Mouse (Mus musculus): Measurements from ENCODE around the gene Gmds. TPM values are rescaled to one million over a fixed set of nuclear protein-coding genes. Genes with fewer than 3 reads are reported as not detected.

Gmds gene
- 27.1 and 29.7 TPM in 2 replicates for polyA plus RNA-seq (2016; fragmentation: Nextera tagmentation; extraction: Ambion mirVana)

DNA sequence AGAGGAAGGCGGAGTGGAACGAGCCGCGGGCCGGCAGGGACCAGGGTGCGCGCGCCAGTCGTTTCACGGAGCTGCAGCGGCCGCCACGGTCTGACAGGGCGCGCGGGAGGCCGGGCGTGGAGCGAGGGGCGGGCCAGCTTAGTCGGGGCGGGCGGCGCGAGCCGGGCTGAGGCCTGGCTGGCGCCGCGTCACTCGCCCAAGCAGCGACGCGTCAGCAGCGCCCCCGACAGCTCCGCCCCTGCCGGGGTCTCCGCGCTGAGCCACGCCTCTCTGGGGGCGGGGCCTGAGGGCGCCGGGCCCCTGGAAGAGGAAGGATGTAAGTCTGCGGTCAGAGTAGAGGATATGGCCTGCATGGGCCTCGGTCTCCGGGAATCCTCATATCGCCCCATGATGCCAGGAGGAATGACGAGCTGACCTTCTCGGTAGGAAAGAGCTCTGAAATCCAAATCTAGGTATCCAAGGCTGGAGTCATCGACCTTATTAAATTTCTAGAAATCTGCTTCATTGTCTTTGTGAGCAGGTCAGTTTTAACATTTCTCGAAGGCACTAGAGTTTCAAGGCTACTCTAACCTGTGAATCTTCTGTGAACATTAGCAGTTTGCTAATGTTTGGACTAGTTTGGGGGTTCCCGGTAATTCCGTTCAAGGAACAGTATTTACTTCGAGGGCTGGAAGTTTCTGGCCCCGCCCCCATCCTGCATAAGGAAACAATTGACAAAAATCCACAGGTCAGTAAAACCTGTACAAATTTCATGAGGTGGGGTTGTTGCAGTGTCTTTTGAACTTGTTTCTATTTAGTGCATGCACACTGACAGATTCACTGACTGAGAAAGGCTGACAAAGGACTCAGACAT is at the start of gene Gmds:
Gene Gmds (minus strand): TSS at position 228 of the 853 bp plus-strand sequence.
- Histone ChIP-seq H3K36me3 (replicated peaks) (peaks cover 3% of the 10 kb centered on the region; the same call in 1 of the 2 replicates), H3K27ac (replicated peaks) (peak within 1 kb of the TSS; percentile 86), H3K27me3 (replicated peaks; ENCODE audit: low read depth, poor library complexity, severe bottlenecking) (no peaks in the 10 kb centered on the region), H3K4me3 (peak within 1 kb of the TSS; percentile 95), H3K4me1 (peaks cover 15% of the 10 kb centered on the region), H3K9me3 (no peaks in the 10 kb centered on the region)
- peak; percentile 96 for DNase-seq (ENCODE audit: low spot score)
- WGBS: 4% methylated on average over 55 of the region's 55 CpGs

DNA sequence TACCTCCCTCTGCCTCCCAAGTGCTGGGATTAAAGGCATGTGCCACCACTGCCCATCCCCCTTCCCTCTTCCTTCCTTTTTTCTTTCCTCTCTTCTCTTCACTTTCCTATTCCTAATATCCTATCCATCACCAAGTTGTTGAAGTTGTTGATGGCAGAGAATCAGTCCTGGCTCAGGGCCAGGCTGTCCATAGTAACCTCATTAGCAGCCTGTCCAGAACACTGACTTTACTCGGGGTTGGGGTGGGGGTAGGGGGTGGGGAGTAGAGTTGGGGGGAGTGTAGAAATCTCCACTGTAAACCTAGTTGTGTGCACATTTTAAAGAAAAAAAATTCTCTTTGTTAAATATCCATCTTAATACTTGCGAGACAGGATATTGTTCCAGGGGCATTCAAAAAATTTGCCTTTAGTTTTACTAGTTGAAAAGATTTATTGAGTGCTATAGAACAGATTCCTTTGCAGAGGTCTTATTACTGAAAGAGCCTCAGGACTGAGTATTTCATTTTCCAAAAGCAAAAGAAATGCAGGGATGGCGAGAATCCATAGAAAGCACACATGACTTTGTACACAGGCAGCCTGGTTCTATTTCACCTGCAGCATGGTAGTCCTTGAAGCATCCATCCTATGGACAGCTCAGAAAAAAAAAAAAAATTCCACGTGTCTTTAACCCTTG is 47.0 kb upstream of the Gmds start:
- Histone ChIP-seq H3K9me3 (no peaks in the 10 kb centered on the region), H3K4me1 (no peaks in the 10 kb centered on the region), H3K36me3 (replicated peaks) (no peaks in the 10 kb centered on the region), H3K4me3 (no peak overlapping the region), H3K27me3 (replicated peaks; ENCODE audit: low read depth, poor library complexity, severe bottlenecking) (no peaks in the 10 kb centered on the region), H3K27ac (replicated peaks) (no peak overlapping the region)
- 81% methylated on average over 4 of the region's 4 CpGs for WGBS
- no peak for DNase-seq (ENCODE audit: low spot score)

- Histone ChIP-seq H3K4me1 (no peaks in the 10 kb centered on the region), H3K27me3 (replicated peaks; ENCODE audit: low read depth, poor library complexity, severe bottlenecking) (no peaks in the 10 kb centered on the region), H3K36me3 (replicated peaks) (no peaks in the 10 kb centered on the region), H3K27ac (replicated peaks) (no peak overlapping the region), H3K4me3 (no peak overlapping the region), H3K9me3 (no peaks in the 10 kb centered on the region)
- 77% methylated on average over 6 of the region's 6 CpGs for WGBS
- DNase-seq (ENCODE audit: low spot score): no peak
These were observed 43.9 kb upstream of the Gmds start for GRCm38 (mm10) chr13:32382227-32383010.

DNA sequence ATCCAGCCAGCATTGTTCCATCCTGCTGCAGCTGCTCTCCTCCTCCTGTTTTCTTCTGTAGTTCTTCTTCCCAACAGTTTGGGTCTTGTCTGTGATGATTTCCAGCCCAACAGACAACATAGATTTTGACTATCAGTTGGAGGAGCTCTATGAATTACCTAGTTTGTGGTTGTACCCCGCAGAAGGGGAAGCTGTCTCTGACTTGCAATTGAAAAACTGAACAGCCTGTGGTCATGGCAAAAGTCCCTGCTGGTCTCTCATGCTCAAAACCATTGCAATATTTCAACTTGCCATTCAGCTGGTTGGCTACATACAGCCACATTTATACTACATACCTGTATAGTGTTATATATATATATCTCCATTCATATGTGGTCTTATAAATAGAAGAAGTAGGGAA is 40.1 kb upstream of the Gmds start:
- WGBS: 84% methylated on average over 1 of the region's 1 CpGs

DNA sequence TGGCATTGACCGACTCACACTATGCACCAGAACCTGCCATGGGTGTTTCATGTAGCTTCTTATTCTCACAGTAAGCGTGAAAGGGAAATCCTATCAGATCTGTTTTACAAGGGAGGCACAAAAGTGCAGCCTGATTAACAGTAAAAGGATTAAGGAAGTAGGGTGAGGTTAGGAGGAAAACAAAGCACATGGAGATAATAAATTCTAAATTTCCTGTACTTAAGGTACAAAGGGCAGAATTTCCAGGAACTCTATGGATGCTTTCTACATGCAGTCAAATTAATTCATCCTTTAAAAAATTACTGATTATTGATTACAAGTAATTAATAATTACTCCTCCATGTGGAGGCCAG is 34.0 kb upstream of the Gmds start:
- WGBS: 87% methylated on average over 2 of the region's 2 CpGs
- Histone ChIP-seq H3K4me3 (no peak overlapping the region), H3K4me1 (no peaks in the 10 kb centered on the region), H3K27me3 (replicated peaks; ENCODE audit: low read depth, poor library complexity, severe bottlenecking) (no peaks in the 10 kb centered on the region), H3K36me3 (replicated peaks) (no peaks in the 10 kb centered on the region), H3K27ac (replicated peaks) (no peak overlapping the region), H3K9me3 (no peaks in the 10 kb centered on the region)
- DNase-seq (ENCODE audit: low spot score): no peak

More for the DNA sequence above, 40.1 kb upstream of the Gmds start:
- Histone ChIP-seq H3K4me1 (no peaks in the 10 kb centered on the region), H3K9me3 (no peaks in the 10 kb centered on the region), H3K36me3 (replicated peaks) (no peaks in the 10 kb centered on the region), H3K27ac (replicated peaks) (no peak overlapping the region), H3K4me3 (no peak overlapping the region), H3K27me3 (replicated peaks; ENCODE audit: low read depth, poor library complexity, severe bottlenecking) (no peaks in the 10 kb centered on the region)
- no peak for DNase-seq (ENCODE audit: low spot score)

DNA sequence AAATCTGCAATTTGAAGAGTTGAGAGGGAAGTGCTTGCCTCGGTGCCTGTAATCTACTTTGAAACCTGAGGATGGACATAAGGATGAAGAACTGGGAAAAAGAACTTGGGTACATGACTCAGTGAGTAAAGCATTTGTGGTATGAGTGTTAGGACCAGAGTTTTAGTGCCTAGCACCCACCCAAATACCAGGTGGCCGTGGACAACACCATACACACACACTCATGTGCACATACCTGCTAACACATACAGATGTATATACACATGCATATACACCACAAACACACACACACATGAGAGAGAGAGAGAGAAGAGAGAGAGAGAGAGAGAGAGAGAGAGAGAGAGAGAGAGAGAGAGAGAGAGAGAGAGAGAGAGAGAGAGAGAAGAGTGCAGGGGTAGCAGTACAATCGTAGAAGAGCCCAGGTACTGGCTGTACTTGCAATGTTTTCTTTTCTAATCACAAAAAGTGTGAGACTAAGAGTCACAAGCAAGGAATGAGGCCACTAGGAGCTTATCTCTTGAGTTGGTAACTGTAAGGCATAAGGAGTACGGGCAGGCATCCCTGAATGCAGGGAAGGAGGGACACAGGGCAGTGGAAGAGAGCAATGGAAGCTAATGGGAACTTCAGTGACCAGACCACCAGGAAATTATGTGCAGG is 33.5 kb upstream of the Gmds start:
- Histone ChIP-seq H3K4me1 (no peaks in the 10 kb centered on the region), H3K4me3 (no peak overlapping the region), H3K36me3 (replicated peaks) (no peaks in the 10 kb centered on the region), H3K9me3 (no peaks in the 10 kb centered on the region), H3K27ac (replicated peaks) (no peak overlapping the region), H3K27me3 (replicated peaks; ENCODE audit: low read depth, poor library complexity, severe bottlenecking) (no peaks in the 10 kb centered on the region)
- 82% methylated on average over 4 of the region's 4 CpGs for WGBS
- DNase-seq (ENCODE audit: low spot score): no peak

GRCm38 (mm10) chr13:32370751-32371150 is 32.2 kb upstream of the Gmds start:
- DNase-seq (ENCODE audit: low spot score): no peak
- WGBS: 90% methylated on average over 7 of the region's 7 CpGs

GRCm38 (mm10) chr13:32370135-32370534 is 31.6 kb upstream of the Gmds start:
- Histone ChIP-seq H3K36me3 (replicated peaks) (no peaks in the 10 kb centered on the region), H3K9me3 (no peaks in the 10 kb centered on the region), H3K4me3 (no peak overlapping the region), H3K4me1 (no peaks in the 10 kb centered on the region), H3K27me3 (replicated peaks; ENCODE audit: low read depth, poor library complexity, severe bottlenecking) (no peaks in the 10 kb centered on the region), H3K27ac (replicated peaks) (no peak overlapping the region)
- 79% methylated on average over 1 of the region's 1 CpGs for WGBS
- DNase-seq (ENCODE audit: low spot score): no peak

More at GRCm38 (mm10) chr13:32370751-32371150, 32.2 kb upstream of the Gmds start:
- no peaks in the 10 kb centered on the region for H3K4me1 ChIP-seq
- no peaks in the 10 kb centered on the region for H3K27me3 ChIP-seq (replicated peaks; ENCODE audit: low read depth, poor library complexity, severe bottlenecking)
- no peak overlapping the region for H3K27ac ChIP-seq (replicated peaks)
- no peak overlapping the region for H3K4me3 ChIP-seq
- no peaks in the 10 kb centered on the region for H3K36me3 ChIP-seq (replicated peaks)
- H3K9me3 ChIP-seq: no peaks in the 10 kb centered on the region

- H3K4me3 ChIP-seq: peak overlapping the region; percentile 95
- no peaks in the 10 kb centered on the region for H3K36me3 ChIP-seq (replicated peaks)
- H3K4me1 ChIP-seq: peaks cover 15% of the 10 kb centered on the region
- DNase-seq (ENCODE audit: low spot score): no peak
- H3K27me3 ChIP-seq (replicated peaks; ENCODE audit: low read depth, poor library complexity, severe bottlenecking): no peaks in the 10 kb centered on the region
- H3K9me3 ChIP-seq: no peaks in the 10 kb centered on the region
- WGBS: 5% methylated on average over 32 of the region's 32 CpGs
- peak overlapping the region; percentile 86 for H3K27ac ChIP-seq (replicated peaks)
These were observed 616 bp downstream of the Gmds start for GRCm38 (mm10) chr13:32337735-32338512.

GRCm38 (mm10) chr13:32318309-32318708 is 20.2 kb downstream of the Gmds start:
- DNase-seq (ENCODE audit: low spot score): no peak
- WGBS: 70% methylated on average over 4 of the region's 4 CpGs

DNA sequence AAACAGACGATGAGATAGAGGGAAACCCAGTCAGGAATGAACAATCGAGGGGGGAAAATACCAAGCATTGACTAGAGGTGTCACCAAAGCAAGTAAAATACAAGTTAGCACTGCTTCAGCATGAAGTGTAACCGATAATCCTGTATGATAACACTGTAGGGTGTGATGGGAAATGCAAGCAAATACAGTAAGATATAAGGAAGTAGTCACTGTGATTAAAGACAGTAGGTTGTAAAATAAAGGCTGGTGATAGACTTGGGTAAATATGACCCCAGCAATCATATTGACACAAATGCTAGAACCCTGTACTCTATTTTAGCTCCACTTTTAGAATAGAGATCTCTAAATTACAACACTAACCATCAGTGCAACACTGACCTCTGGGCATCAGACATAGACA is 21.2 kb downstream of the Gmds start:
- H3K4me1 ChIP-seq: peaks cover 25% of the 10 kb centered on the region
- 87% methylated on average over 3 of the region's 3 CpGs for WGBS
- no peaks in the 10 kb centered on the region for H3K36me3 ChIP-seq (replicated peaks)
- H3K27ac ChIP-seq (replicated peaks): no peak overlapping the region
- H3K9me3 ChIP-seq: no peaks in the 10 kb centered on the region
- H3K4me3 ChIP-seq: no peak overlapping the region
- no peaks in the 10 kb centered on the region for H3K27me3 ChIP-seq (replicated peaks; ENCODE audit: low read depth, poor library complexity, severe bottlenecking)
- DNase-seq (ENCODE audit: low spot score): no peak

More at GRCm38 (mm10) chr13:32318309-32318708, 20.2 kb downstream of the Gmds start:
- no peak overlapping the region for H3K27ac ChIP-seq (replicated peaks)
- H3K36me3 ChIP-seq (replicated peaks): no peaks in the 10 kb centered on the region
- H3K9me3 ChIP-seq: no peaks in the 10 kb centered on the region
- no peaks in the 10 kb centered on the region for H3K27me3 ChIP-seq (replicated peaks; ENCODE audit: low read depth, poor library complexity, severe bottlenecking)
- no peak overlapping the region for H3K4me3 ChIP-seq
- peaks cover 25% of the 10 kb centered on the region for H3K4me1 ChIP-seq
